Mouse (Mus musculus) intestine, embryonic 14.5 days (tissue): ENCODE data around the gene AC192777.2. TPM values are rescaled to one million over a fixed set of nuclear protein-coding genes. Genes with fewer than 3 reads are reported as not detected.
"Not testable (repeated sequence)": the region's sequence is repeated elsewhere in the genome, so short reads cannot be mapped to it uniquely, and the experiment has no call there.

Source experiments
- ATAC-seq: fragments of 200-750 bp; cut with Nextera tagmentation; replicated peaks from 2 replicates; pipeline ENCODE4 v1.8.0; 2017; ENCODE audit warnings: low read depth, moderate number of reproducible peaks, moderate TSS enrichment, moderate library complexity; ENCODE audit not compliant: low FRiP score, low TSS enrichment
- DNase-seq: peaks from one replicate; pipeline ENCODE4 v3.0.0-alpha.2; 2018; ENCODE audit warnings: low spot score
- H3K27ac ChIP-seq: fragments of 300-500 bp; sonication (generic); 2 replicates; pipeline ENCODE4 v1.5.1; 2014; ENCODE audit warnings: low read depth, mild to moderate bottlenecking, control low read depth
- H3K27me3 ChIP-seq: fragments of 300-500 bp; sonication (generic); replicated peaks from 2 replicates; pipeline ENCODE4 v1.6.1; 2014; ENCODE audit warnings: low read length, control low read depth; ENCODE audit not compliant: control insufficient read depth, insufficient read depth
- H3K36me3 ChIP-seq: fragments of 300-500 bp; sonication (generic); 2 replicates; pipeline ENCODE4 v1.6.1; 2014; ENCODE audit warnings: low read length, control low read depth; ENCODE audit not compliant: control insufficient read depth, insufficient read depth
- H3K4me1 ChIP-seq: fragments of 300-500 bp; sonication (generic); replicated peaks from 2 replicates; pipeline ENCODE4 v1.6.1; 2014; ENCODE audit warnings: low read length, control low read depth, mixed read lengths; ENCODE audit not compliant: control insufficient read depth, insufficient read depth
- H3K4me2 ChIP-seq: fragments of 300-500 bp; sonication (generic); 2 replicates; pipeline ENCODE4 v1.6.1; 2014; ENCODE audit warnings: low read length
- H3K4me3 ChIP-seq: fragments of 300-500 bp; sonication (generic); 2 replicates; pipeline ENCODE4 v1.5.1; 2014; ENCODE audit warnings: low read depth, low read length, control low read depth, mixed read lengths
- H3K9ac ChIP-seq: fragments of 300-500 bp; sonication (generic); 2 replicates; pipeline ENCODE4 v1.6.1; 2014; ENCODE audit warnings: mild to moderate bottlenecking, low read length
- H3K9me3 ChIP-seq: fragments of 300-500 bp; sonication (generic); 2 replicates; pipeline ENCODE4 v1.6.1; 2016; ENCODE audit warnings: low read length, control low read depth; ENCODE audit not compliant: control insufficient read depth
- WGBS: fragments of 180-500 bp; shearing (Covaris S2); extraction: QIAGEN DNeasy Blood & Tissue Kit; methylation state at CpG from one replicate; pipeline ENCODE4 v1.1.7; 2014; 5-methylcytosine and 5-hydroxymethylcytosine counted together
- microRNA-seq: library from miRNA; unstranded; fragments of <30 nt; microRNA quantifications from one replicate; pipeline ENCODE4, GENCODE M21; 2016
- polyA plus RNA-seq: library from polyadenylated mRNA; unstranded; fragments of >200 nt; fragmentation: Nextera tagmentation; extraction: Ambion mirVana; gene quantifications from 2 replicates; pipeline ENCODE4 v1.2.1, GENCODE M21; 2014

The AC192777.2 gene
- not detected in 2 replicates for polyA plus RNA-seq

DNA sequence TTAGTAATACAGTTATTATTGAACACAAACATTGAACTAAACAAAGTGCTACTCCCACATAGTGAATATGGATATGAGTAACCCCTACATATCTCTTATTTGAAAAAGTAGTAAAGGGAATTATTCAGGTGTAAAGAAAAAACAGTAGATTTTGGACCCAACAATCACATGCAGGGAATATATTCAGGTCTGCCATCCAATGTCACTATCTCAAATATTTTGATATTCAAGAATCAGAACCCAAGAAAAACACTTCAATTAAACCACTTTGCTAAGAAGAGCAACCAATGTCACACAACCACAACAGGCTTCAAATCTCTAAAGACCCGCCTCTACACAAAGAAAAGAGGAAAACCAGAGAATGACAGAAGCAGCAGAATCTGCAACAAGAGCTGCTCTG, at the start of gene AC192777.2:
AC192777.2 (plus strand) TSS at position 301 of the 400 bp plus-strand sequence.
- H3K9ac ChIP-seq, ATAC-seq, H3K9me3 ChIP-seq, H3K27ac ChIP-seq, DNase-seq, H3K27me3 ChIP-seq, H3K36me3 ChIP-seq, H3K4me3 ChIP-seq, H3K4me1 ChIP-seq, H3K4me2 ChIP-seq: not testable (repeated sequence)
- WGBS: 92% methylated on average over 1 of the region's 1 CpGs

- H3K4me1 ChIP-seq, H3K36me3 ChIP-seq, H3K4me2 ChIP-seq, ATAC-seq, H3K9me3 ChIP-seq, H3K4me3 ChIP-seq, H3K27me3 ChIP-seq, H3K27ac ChIP-seq, H3K9ac ChIP-seq, DNase-seq: not testable (repeated sequence)
- WGBS: 93% methylated on average over 4 of the region's 6 CpGs
These were observed 20.9 kb downstream of the AC192777.2 start for GRCm38 (mm10) chr17:40116172-40116571.

GRCm38 (mm10) chr17:40116877-40117276, 21.6 kb downstream of the AC192777.2 start:
- 48% methylated on average over 4 of the region's 4 CpGs for WGBS
- H3K27ac ChIP-seq, H3K9me3 ChIP-seq, H3K4me3 ChIP-seq, ATAC-seq, H3K36me3 ChIP-seq, H3K27me3 ChIP-seq, H3K4me2 ChIP-seq, DNase-seq, H3K4me1 ChIP-seq, H3K9ac ChIP-seq: not testable (repeated sequence)

Small RNA genes within 50 kb of the gene (microRNA-seq; reads per million reads assigned to microRNA genes)
- not detected for gene Gm26376

Other genes starting within 250 kb of the AC192777.2 start
- not detected in 2 replicates for gene Esp38, start 144.9 kb upstream of the AC192777.2 start, polyA plus RNA-seq
- not detected in 2 replicates for gene Pgk2, start 113.2 kb downstream of the AC192777.2 start, polyA plus RNA-seq
- not detected in 2 replicates for gene Crisp3, start 146.8 kb downstream of the AC192777.2 start, polyA plus RNA-seq
- gene Crisp1, start 223.8 kb downstream of the AC192777.2 start, polyA plus RNA-seq: not detected in 2 replicates